Mouse (Mus musculus): ENCODE measurements around the gene 1700113H08Rik. TPM values are rescaled to one million over a fixed set of nuclear protein-coding genes. Genes with fewer than 3 reads are reported as not detected.

The 1700113H08Rik gene
- polyA plus RNA-seq, 1 experiment from 2014 or later, result not detected

- Histone ChIP-seq H3K27ac (no peak overlapping the region), H3K27me3 (ENCODE audit: insufficient read depth, low read length) (no peaks in the 10 kb centered on the region), H3K4me3 (replicated peaks; ENCODE audit: low read depth, low read length) (no peak overlapping the region), H3K4me2 (ENCODE audit: low read length) (no peak overlapping the region), H3K4me1 (replicated peaks; ENCODE audit: insufficient read depth, low read length) (no peaks in the 10 kb centered on the region), H3K36me3 (ENCODE audit: insufficient read depth, low read length) (no peaks in the 10 kb centered on the region), H3K9me3 (replicated peaks; ENCODE audit: low read length) (no peaks in the 10 kb centered on the region), H3K9ac (ENCODE audit: low read depth, low read length) (no peak overlapping the region)
- no peak for TF ChIP-seq CTCF (IDR thresholded peaks at IDR 0.05; ENCODE audit: low read depth)
- WGBS, result 68% methylated on average over 6 of the region's 6 CpGs
- no peak for ATAC-seq (replicated peaks; ENCODE audit: low FRiP score, low read depth)
- DNase-seq (ENCODE audit: low spot score), result no peak
Measured at GRCm38 (mm10) chr10:87039340-87039739, 18.5 kb upstream of the 1700113H08Rik start.

DNA sequence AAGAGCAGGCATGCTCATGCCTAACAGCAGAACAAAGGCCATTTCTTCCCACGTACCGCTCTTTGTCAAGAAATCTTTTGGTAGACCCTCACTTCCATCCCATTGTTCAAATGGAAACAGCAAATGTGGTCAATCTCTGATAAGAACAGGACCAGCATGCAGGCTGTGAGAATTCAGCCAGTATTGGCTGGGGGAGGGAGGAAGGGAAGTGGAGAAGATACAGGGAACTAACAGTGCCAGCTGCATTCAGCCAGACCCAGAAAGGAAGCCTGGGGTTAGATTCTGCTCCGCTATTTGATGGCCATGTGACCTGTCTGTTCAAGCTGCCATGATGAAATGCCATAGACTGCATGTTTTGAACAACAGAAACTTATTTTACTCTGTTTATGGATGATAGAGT lies 18.0 kb upstream of the 1700113H08Rik start:
- no peaks in the 10 kb centered on the region for H3K9me3 ChIP-seq (replicated peaks; ENCODE audit: low read length)
- no peak overlapping the region for H3K4me3 ChIP-seq (replicated peaks; ENCODE audit: low read depth, low read length)
- no peaks in the 10 kb centered on the region for H3K4me1 ChIP-seq (replicated peaks; ENCODE audit: insufficient read depth, low read length)
- H3K27me3 ChIP-seq (ENCODE audit: insufficient read depth, low read length), result no peaks in the 10 kb centered on the region
- no peak overlapping the region for H3K4me2 ChIP-seq (ENCODE audit: low read length)
- no peaks in the 10 kb centered on the region for H3K36me3 ChIP-seq (ENCODE audit: insufficient read depth, low read length)
- no peak overlapping the region for H3K27ac ChIP-seq
- no peak for DNase-seq (ENCODE audit: low spot score)
- WGBS, result 87% methylated on average over 3 of the region's 3 CpGs
- no peak for ATAC-seq (replicated peaks; ENCODE audit: low FRiP score, low read depth)
- no peak for TF ChIP-seq CTCF (IDR thresholded peaks at IDR 0.05; ENCODE audit: low read depth)
- no peak overlapping the region for H3K9ac ChIP-seq (ENCODE audit: low read depth, low read length)

GRCm38 (mm10) chr10:87041265-87041664 lies 16.6 kb upstream of the 1700113H08Rik start:
- no peaks in the 10 kb centered on the region for H3K4me1 ChIP-seq (replicated peaks; ENCODE audit: insufficient read depth, low read length)
- ATAC-seq (replicated peaks; ENCODE audit: low FRiP score, low read depth), result no peak
- no peak overlapping the region for H3K4me2 ChIP-seq (ENCODE audit: low read length)
- H3K27ac ChIP-seq, result no peak overlapping the region
- no peaks in the 10 kb centered on the region for H3K9me3 ChIP-seq (replicated peaks; ENCODE audit: low read length)
- 77% methylated on average over 7 of the region's 7 CpGs for WGBS
- no peaks in the 10 kb centered on the region for H3K36me3 ChIP-seq (ENCODE audit: insufficient read depth, low read length)
- no peaks in the 10 kb centered on the region for H3K27me3 ChIP-seq (ENCODE audit: insufficient read depth, low read length)
- H3K4me3 ChIP-seq (replicated peaks; ENCODE audit: low read depth, low read length), result no peak overlapping the region
- no peak for TF ChIP-seq CTCF (IDR thresholded peaks at IDR 0.05; ENCODE audit: low read depth)
- H3K9ac ChIP-seq (ENCODE audit: low read depth, low read length), result no peak overlapping the region
- DNase-seq (ENCODE audit: low spot score), result no peak

DNA sequence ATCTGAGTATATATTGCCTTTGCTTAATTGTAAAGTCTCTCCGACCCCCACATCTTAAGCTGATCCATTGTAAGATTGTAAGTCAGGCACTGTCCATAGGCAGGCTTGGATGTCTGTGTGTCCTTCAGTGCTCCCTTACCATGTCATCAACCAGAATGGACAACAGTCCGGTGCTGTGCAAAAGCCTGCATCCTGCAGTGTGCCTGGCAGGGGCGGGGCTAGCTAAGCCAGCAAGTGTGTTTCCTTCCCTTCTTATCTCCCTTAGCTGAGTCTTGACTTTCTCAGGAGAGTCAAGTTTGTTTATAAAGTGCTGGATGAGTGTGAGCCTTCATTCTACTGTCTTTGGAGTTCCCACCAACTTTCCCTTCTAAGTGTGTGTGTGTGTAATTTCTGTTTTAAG lies 12.6 kb upstream of the 1700113H08Rik start:
- Histone ChIP-seq H3K4me1 (replicated peaks; ENCODE audit: insufficient read depth, low read length) (no peaks in the 10 kb centered on the region), H3K9me3 (replicated peaks; ENCODE audit: low read length) (no peaks in the 10 kb centered on the region), H3K4me3 (replicated peaks; ENCODE audit: low read depth, low read length) (no peak overlapping the region), H3K9ac (ENCODE audit: low read depth, low read length) (no peak overlapping the region), H3K4me2 (ENCODE audit: low read length) (no peak overlapping the region), H3K27me3 (ENCODE audit: insufficient read depth, low read length) (no peaks in the 10 kb centered on the region), H3K27ac (no peak overlapping the region), H3K36me3 (ENCODE audit: insufficient read depth, low read length) (no peaks in the 10 kb centered on the region)
- DNase-seq (ENCODE audit: low spot score) (no peak), ATAC-seq (replicated peaks; ENCODE audit: low FRiP score, low read depth) (no peak)
- WGBS, result 71% methylated on average over 3 of the region's 3 CpGs
- TF ChIP-seq CTCF (IDR thresholded peaks at IDR 0.05; ENCODE audit: low read depth), result no peak

DNA sequence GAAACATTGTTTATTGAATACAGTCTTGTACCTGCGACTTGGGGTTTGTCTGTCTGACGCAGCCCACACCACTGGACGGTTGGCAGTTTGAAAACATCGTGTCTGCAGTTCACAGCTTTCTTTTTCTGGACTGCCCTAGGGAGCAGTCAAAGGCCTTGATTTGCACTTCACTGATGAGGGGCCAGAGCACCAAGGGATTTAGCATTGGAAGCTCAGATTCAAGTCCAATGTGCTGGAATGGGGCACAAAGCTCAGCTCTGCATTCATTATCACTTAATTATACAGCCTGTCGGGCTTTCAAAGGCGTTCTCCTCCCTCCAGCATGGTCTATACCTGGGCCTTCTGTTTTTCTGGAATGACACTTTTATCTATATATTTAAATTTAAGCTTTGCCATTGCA lies 11.4 kb upstream of the 1700113H08Rik start:
- Histone ChIP-seq H3K9me3 (replicated peaks; ENCODE audit: low read length) (no peaks in the 10 kb centered on the region), H3K27ac (no peak overlapping the region), H3K4me3 (replicated peaks; ENCODE audit: low read depth, low read length) (no peak overlapping the region), H3K27me3 (ENCODE audit: insufficient read depth, low read length) (no peaks in the 10 kb centered on the region), H3K9ac (ENCODE audit: low read depth, low read length) (no peak overlapping the region), H3K4me2 (ENCODE audit: low read length) (no peak overlapping the region), H3K4me1 (replicated peaks; ENCODE audit: insufficient read depth, low read length) (no peaks in the 10 kb centered on the region), H3K36me3 (ENCODE audit: insufficient read depth, low read length) (no peaks in the 10 kb centered on the region)
- DNase-seq (ENCODE audit: low spot score), result no peak
- 38% methylated on average over 6 of the region's 6 CpGs for WGBS
- ATAC-seq (replicated peaks; ENCODE audit: low FRiP score, low read depth), result no peak
- TF ChIP-seq CTCF (IDR thresholded peaks at IDR 0.05; ENCODE audit: low read depth), result no peak

- Histone ChIP-seq H3K27ac (no peak overlapping the region), H3K27me3 (ENCODE audit: insufficient read depth, low read length) (no peaks in the 10 kb centered on the region), H3K9ac (ENCODE audit: low read depth, low read length) (no peak overlapping the region), H3K9me3 (replicated peaks; ENCODE audit: low read length) (no peaks in the 10 kb centered on the region), H3K4me3 (replicated peaks; ENCODE audit: low read depth, low read length) (no peak overlapping the region), H3K4me2 (ENCODE audit: low read length) (no peak overlapping the region), H3K36me3 (ENCODE audit: insufficient read depth, low read length) (no peaks in the 10 kb centered on the region), H3K4me1 (replicated peaks; ENCODE audit: insufficient read depth, low read length) (no peaks in the 10 kb centered on the region)
- peak; percentile 15; the same call in 1 of the 2 replicates for TF ChIP-seq CTCF (IDR thresholded peaks at IDR 0.05; ENCODE audit: low read depth)
- no peak for DNase-seq (ENCODE audit: low spot score)
- ATAC-seq (replicated peaks; ENCODE audit: low FRiP score, low read depth), result no peak
- 88% methylated on average over 10 of the region's 10 CpGs for WGBS
Measured at GRCm38 (mm10) chr10:87046931-87047468, 10.8 kb upstream of the 1700113H08Rik start.

- ATAC-seq (replicated peaks; ENCODE audit: low FRiP score, low read depth) (no peak), DNase-seq (ENCODE audit: low spot score) (no peak)
- H3K27me3 ChIP-seq (ENCODE audit: insufficient read depth, low read length), result no peaks in the 10 kb centered on the region
- H3K27ac ChIP-seq, result no peak overlapping the region
- H3K4me2 ChIP-seq (ENCODE audit: low read length), result no peak overlapping the region
- TF ChIP-seq CTCF (IDR thresholded peaks at IDR 0.05; ENCODE audit: low read depth), result no peak
- H3K9me3 ChIP-seq (replicated peaks; ENCODE audit: low read length), result no peaks in the 10 kb centered on the region
- no peak overlapping the region for H3K9ac ChIP-seq (ENCODE audit: low read depth, low read length)
- H3K36me3 ChIP-seq (ENCODE audit: insufficient read depth, low read length), result no peaks in the 10 kb centered on the region
- 37% methylated on average over 3 of the region's 3 CpGs for WGBS
- no peak overlapping the region for H3K4me3 ChIP-seq (replicated peaks; ENCODE audit: low read depth, low read length)
- no peaks in the 10 kb centered on the region for H3K4me1 ChIP-seq (replicated peaks; ENCODE audit: insufficient read depth, low read length)
Measured at GRCm38 (mm10) chr10:87049179-87049578, 8.7 kb upstream of the 1700113H08Rik start.

Data from kidney, postnatal 0 days (tissue).